Mouse (Mus musculus): Measurements from ENCODE around the gene Nars2. TPM values are rescaled to one million over a fixed set of nuclear protein-coding genes. Genes with fewer than 3 reads are reported as not detected.

The Nars2 gene
- total and polyA plus RNA-seq, 2 experiments from 2014 or later: 11.8 to 17.8 TPM

DNA sequence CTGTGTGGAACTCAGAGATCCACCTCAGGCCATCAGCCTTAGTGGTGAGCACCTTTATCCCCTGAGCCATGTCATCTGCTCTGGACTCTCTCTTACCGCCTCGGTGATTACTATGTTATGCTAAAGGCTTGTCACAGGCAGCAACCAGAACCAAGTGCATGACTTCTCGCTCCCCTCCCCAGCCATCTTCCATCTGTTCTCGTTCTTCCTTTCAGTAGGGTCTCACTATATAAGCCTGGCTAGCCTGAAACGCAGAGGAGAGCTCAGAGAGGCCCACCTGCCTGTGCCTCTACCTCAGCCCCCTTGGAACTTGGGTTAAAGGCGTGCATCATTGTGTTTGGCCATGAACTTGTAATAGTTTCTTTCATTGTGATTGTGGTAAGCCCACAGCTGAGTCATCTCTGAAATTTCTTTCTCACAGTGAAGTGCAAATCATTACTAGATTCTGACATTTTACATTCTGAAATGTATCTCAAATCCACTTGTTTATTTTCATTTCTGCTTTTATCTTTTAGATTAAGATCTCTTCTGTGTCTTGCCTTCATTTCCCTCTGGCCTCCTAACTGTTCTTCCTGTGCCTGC lies 90.7 kb downstream of the Nars2 start:
- no peak overlapping the region for H3K4me2 ChIP-seq (ENCODE audit: low read depth, low read length)
- H3K9me3 ChIP-seq (replicated peaks; ENCODE audit: control insufficient read depth, low read length): no peaks in the 10 kb centered on the region
- 84% methylated on average over 6 of the region's 6 CpGs for WGBS
- 0 out of 2 replicates have a peak, but pooled peaks cover 9% of the 10 kb centered on the region for H3K36me3 ChIP-seq (replicated peaks; ENCODE audit: control insufficient read depth, insufficient read depth, low read length)
- DNase-seq (ENCODE audit: low spot score) (no peak), ATAC-seq (ENCODE audit: insufficient read depth, low read depth) (no peak)
- no peak overlapping the region for H3K9ac ChIP-seq (replicated peaks; ENCODE audit: low read depth, low read length)
- no peaks in the 10 kb centered on the region for H3K27me3 ChIP-seq (ENCODE audit: control insufficient read depth, insufficient read depth, low read length)
- H3K27ac ChIP-seq (ENCODE audit: low read depth): no peak overlapping the region
- no peaks in the 10 kb centered on the region for H3K4me1 ChIP-seq (ENCODE audit: control insufficient read depth, insufficient read depth)
- no peak overlapping the region for H3K4me3 ChIP-seq (ENCODE audit: low read depth, low read length)
- TF ChIP-seq EP300 (IDR thresholded peaks at IDR 0.05; ENCODE audit: low read depth): no peak
- no peak for TF ChIP-seq CTCF (IDR thresholded peaks at IDR 0.05; ENCODE audit: low read depth)

DNA sequence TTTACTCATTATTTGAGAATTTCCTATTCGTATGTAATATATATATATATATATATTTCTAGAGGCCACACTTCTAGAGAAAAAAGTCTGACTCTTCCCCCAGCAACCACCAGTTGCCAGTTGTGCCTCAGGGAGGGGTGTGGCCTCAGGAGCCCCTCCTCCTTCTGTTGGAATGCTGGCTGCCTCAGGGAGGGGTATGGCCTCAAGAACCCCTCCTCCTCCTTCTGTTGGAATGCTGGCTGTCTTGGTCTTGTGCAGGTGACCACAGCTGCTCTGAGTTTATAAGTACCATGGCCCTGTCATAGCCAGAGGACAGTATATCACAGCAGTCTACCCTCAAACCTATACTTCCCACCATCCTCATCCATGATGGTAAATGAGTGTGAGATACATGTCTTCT lies 91.7 kb downstream of the Nars2 start:
- Histone ChIP-seq H3K4me1 (ENCODE audit: control insufficient read depth, insufficient read depth) (no peaks in the 10 kb centered on the region), H3K27ac (ENCODE audit: low read depth) (no peak overlapping the region), H3K4me3 (ENCODE audit: low read depth, low read length) (no peak overlapping the region), H3K4me2 (ENCODE audit: low read depth, low read length) (no peak overlapping the region), H3K27me3 (ENCODE audit: control insufficient read depth, insufficient read depth, low read length) (no peaks in the 10 kb centered on the region), H3K9me3 (replicated peaks; ENCODE audit: control insufficient read depth, low read length) (no peaks in the 10 kb centered on the region), H3K36me3 (replicated peaks; ENCODE audit: control insufficient read depth, insufficient read depth, low read length) (0 out of 2 replicates have a peak, but pooled peaks cover 10% of the 10 kb centered on the region), H3K9ac (replicated peaks; ENCODE audit: low read depth, low read length) (no peak overlapping the region)
- no peak for ATAC-seq (ENCODE audit: insufficient read depth, low read depth)
- DNase-seq (ENCODE audit: low spot score): no peak
- WGBS: 83% methylated on average over 1 of the region's 1 CpGs
- no peak for TF ChIP-seq EP300 (IDR thresholded peaks at IDR 0.05; ENCODE audit: low read depth)
- TF ChIP-seq CTCF (IDR thresholded peaks at IDR 0.05; ENCODE audit: low read depth): no peak

DNA sequence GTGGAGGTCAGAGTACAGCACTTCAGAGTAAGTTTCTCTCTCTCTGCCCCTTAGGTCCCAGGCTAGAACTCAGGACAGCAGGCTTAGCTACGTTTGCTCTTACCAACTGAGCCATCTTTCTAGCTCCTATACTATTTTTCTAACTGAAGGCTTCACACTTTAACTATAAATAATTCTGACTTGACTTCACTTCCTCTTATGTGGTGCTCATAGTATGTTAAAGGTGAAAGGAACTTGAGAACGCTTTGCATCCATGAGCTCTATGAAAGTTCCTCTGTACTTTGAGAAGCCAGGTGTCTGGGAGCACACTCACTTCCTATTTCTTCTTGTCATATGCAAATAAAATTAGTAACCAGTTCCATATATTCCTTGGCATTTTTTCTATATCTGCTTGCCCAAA lies 109.7 kb downstream of the Nars2 start:
- no peak overlapping the region for H3K27ac ChIP-seq (ENCODE audit: low read depth)
- H3K27me3 ChIP-seq (ENCODE audit: control insufficient read depth, insufficient read depth, low read length): no peaks in the 10 kb centered on the region
- ATAC-seq (ENCODE audit: insufficient read depth, low read depth) (no peak), DNase-seq (ENCODE audit: low spot score) (no peak)
- 89% methylated on average over 2 of the region's 2 CpGs for WGBS
- H3K9ac ChIP-seq (replicated peaks; ENCODE audit: low read depth, low read length): no peak overlapping the region
- H3K4me2 ChIP-seq (ENCODE audit: low read depth, low read length): no peak overlapping the region
- H3K36me3 ChIP-seq (replicated peaks; ENCODE audit: control insufficient read depth, insufficient read depth, low read length): peaks cover 13% of the 10 kb centered on the region
- TF ChIP-seq CTCF (IDR thresholded peaks at IDR 0.05; ENCODE audit: low read depth): no peak
- TF ChIP-seq EP300 (IDR thresholded peaks at IDR 0.05; ENCODE audit: low read depth): no peak
- H3K4me3 ChIP-seq (ENCODE audit: low read depth, low read length): no peak overlapping the region
- H3K4me1 ChIP-seq (ENCODE audit: control insufficient read depth, insufficient read depth): no peaks in the 10 kb centered on the region
- H3K9me3 ChIP-seq (replicated peaks; ENCODE audit: control insufficient read depth, low read length): no peaks in the 10 kb centered on the region

DNA sequence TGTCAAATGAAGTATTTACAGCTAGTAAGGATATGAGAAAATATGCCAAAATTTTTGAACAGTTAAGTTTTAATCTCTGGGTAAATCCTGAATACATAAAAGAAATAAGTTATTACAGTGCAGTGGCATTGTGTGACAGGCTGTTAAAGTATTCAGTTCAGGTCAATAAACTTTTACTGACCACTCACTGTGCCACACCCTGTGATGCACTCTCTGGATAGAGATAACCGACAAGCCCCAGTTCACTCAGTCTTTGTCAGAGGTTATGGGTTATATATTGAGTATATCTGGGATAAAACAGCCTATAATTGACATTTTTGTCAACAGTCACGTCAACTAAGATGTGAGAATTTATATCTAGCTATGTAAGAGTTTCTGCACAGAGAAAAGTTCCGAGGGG lies 120.2 kb downstream of the Nars2 start:
- Histone ChIP-seq H3K4me1 (ENCODE audit: control insufficient read depth, insufficient read depth) (no peaks in the 10 kb centered on the region), H3K27me3 (ENCODE audit: control insufficient read depth, insufficient read depth, low read length) (no peaks in the 10 kb centered on the region), H3K4me3 (ENCODE audit: low read depth, low read length) (no peak overlapping the region), H3K27ac (ENCODE audit: low read depth) (no peak overlapping the region), H3K36me3 (replicated peaks; ENCODE audit: control insufficient read depth, insufficient read depth, low read length) (no peaks in the 10 kb centered on the region), H3K9me3 (replicated peaks; ENCODE audit: control insufficient read depth, low read length) (no peaks in the 10 kb centered on the region), H3K4me2 (ENCODE audit: low read depth, low read length) (no peak overlapping the region), H3K9ac (replicated peaks; ENCODE audit: low read depth, low read length) (no peak overlapping the region)
- ATAC-seq (ENCODE audit: insufficient read depth, low read depth) (no peak), DNase-seq (ENCODE audit: low spot score) (no peak)
- TF ChIP-seq CTCF (IDR thresholded peaks at IDR 0.05; ENCODE audit: low read depth) (no peak), EP300 (IDR thresholded peaks at IDR 0.05; ENCODE audit: low read depth) (no peak)
- WGBS: 83% methylated on average over 3 of the region's 3 CpGs

DNA sequence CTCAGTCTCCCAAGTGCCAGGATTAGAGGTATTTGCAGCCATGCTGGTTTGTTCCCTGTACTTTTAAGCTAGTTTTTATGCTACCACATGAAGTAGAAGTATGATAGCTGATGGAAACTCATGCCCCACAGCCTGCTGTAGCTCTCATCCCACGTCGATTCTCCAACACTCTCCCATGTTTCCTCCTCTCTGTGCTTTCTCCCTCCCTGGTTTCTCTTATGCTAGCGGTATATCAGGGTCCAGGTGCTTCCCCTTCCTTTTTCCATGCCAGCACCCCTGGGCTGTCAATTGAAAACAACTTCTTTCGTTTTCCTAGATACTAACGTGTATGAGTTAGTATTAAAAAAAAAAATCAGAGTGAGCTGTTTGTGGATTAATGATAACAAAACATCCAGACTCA lies 120.8 kb downstream of the Nars2 start:
- WGBS: 70% methylated on average over 5 of the region's 5 CpGs
- DNase-seq (ENCODE audit: low spot score) (no peak), ATAC-seq (ENCODE audit: insufficient read depth, low read depth) (no peak)
- no peak for TF ChIP-seq CTCF (IDR thresholded peaks at IDR 0.05; ENCODE audit: low read depth)
- no peak for TF ChIP-seq EP300 (IDR thresholded peaks at IDR 0.05; ENCODE audit: low read depth)
- H3K9ac ChIP-seq (replicated peaks; ENCODE audit: low read depth, low read length): no peak overlapping the region
- no peak overlapping the region for H3K4me3 ChIP-seq (ENCODE audit: low read depth, low read length)
- H3K9me3 ChIP-seq (replicated peaks; ENCODE audit: control insufficient read depth, low read length): no peaks in the 10 kb centered on the region
- no peaks in the 10 kb centered on the region for H3K36me3 ChIP-seq (replicated peaks; ENCODE audit: control insufficient read depth, insufficient read depth, low read length)
- H3K4me1 ChIP-seq (ENCODE audit: control insufficient read depth, insufficient read depth): no peaks in the 10 kb centered on the region
- H3K27ac ChIP-seq (ENCODE audit: low read depth): no peak overlapping the region
- no peak overlapping the region for H3K4me2 ChIP-seq (ENCODE audit: low read depth, low read length)
- no peaks in the 10 kb centered on the region for H3K27me3 ChIP-seq (ENCODE audit: control insufficient read depth, insufficient read depth, low read length)

DNA sequence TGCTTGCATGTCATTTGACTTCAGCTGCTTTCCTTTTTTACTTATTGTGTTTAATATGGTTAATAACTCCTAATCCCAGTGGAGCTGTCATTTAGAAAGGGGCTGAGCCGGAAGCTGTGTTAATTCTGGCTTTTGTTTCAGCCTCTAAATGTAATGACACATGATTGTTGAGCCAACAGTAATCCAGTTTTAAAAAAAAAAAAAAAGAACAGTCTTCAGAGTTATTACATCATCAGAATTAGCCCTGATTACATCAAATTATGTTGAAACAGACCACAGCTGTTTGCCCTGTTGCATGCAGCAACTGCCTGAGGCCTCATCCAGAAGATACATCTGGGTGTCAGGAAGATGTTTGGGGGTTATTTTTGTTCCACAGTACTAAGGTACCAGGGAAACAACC lies 123.7 kb downstream of the Nars2 start:
- no peak for TF ChIP-seq CTCF (IDR thresholded peaks at IDR 0.05; ENCODE audit: low read depth)
- Histone ChIP-seq H3K4me1 (ENCODE audit: control insufficient read depth, insufficient read depth) (peaks cover 4% of the 10 kb centered on the region; the same call in 1 of the 2 replicates), H3K9me3 (replicated peaks; ENCODE audit: control insufficient read depth, low read length) (no peaks in the 10 kb centered on the region), H3K4me3 (ENCODE audit: low read depth, low read length) (no peak overlapping the region), H3K27me3 (ENCODE audit: control insufficient read depth, insufficient read depth, low read length) (no peaks in the 10 kb centered on the region), H3K4me2 (ENCODE audit: low read depth, low read length) (no peak overlapping the region), H3K9ac (replicated peaks; ENCODE audit: low read depth, low read length) (no peak overlapping the region), H3K27ac (ENCODE audit: low read depth) (no peak overlapping the region), H3K36me3 (replicated peaks; ENCODE audit: control insufficient read depth, insufficient read depth, low read length) (no peaks in the 10 kb centered on the region)
- ATAC-seq (ENCODE audit: insufficient read depth, low read depth) (no peak), DNase-seq (ENCODE audit: low spot score) (no peak)
- WGBS: 77% methylated on average over 1 of the region's 1 CpGs

All from heart, postnatal 0 days (tissue).